Mouse (Mus musculus) heart, adult 2 months (tissue): ENCODE data around the gene E2f7. TPM values are rescaled to one million over a fixed set of nuclear protein-coding genes. Genes with fewer than 3 reads are reported as not detected.

Source experiments
- DNase-seq, 2 experiments: peaks; one replicate each; pipeline ENCODE4 v3.0.0; 2021
- H3K27ac ChIP-seq: fragments of 200-600 bp; 2 replicates; pipeline ENCODE4 v1.8.1; 2022
- H3K27me3 ChIP-seq: fragments of 200-500 bp; 2 replicates; pipeline ENCODE4 v1.6.1; 2012; ENCODE audit warnings: mild to moderate bottlenecking, low read length, inconsistent platforms, mixed read lengths; ENCODE audit not compliant: control insufficient read depth, insufficient read depth
- H3K36me3 ChIP-seq: fragments of 200-500 bp; 2 replicates; pipeline ENCODE4 v1.6.1; 2012; ENCODE audit warnings: low read length, inconsistent platforms; ENCODE audit not compliant: control insufficient read depth, insufficient read depth
- H3K4me1 ChIP-seq: fragments of 200-500 bp; 2 replicates; pipeline ENCODE4 v1.6.1; 2011; ENCODE audit warnings: low read length; ENCODE audit not compliant: control insufficient read depth, insufficient read depth
- H3K4me3 ChIP-seq: fragments of 200-600 bp; 2 replicates; pipeline ENCODE4 v1.8.1; 2022
- H3K79me2 ChIP-seq: fragments of 200-500 bp; replicated peaks from 2 replicates; pipeline ENCODE4 v1.6.1; 2012; ENCODE audit warnings: mild to moderate bottlenecking, inconsistent platforms, low read length, moderate library complexity, mixed read lengths; ENCODE audit not compliant: control insufficient read depth, insufficient read depth
- H3K9ac ChIP-seq: fragments of 200-500 bp; 2 replicates; pipeline ENCODE4 v1.6.1; 2012; ENCODE audit warnings: low read depth, mild to moderate bottlenecking, control low read depth, inconsistent platforms, low read length, mixed read lengths
- CTCF ChIP-seq: fragments of 200-600 bp; IDR thresholded peaks from 2 replicates; pipeline ENCODE4 v1.8.1; 2022; ENCODE audit warnings: antibody characterized with exemption, mild to moderate bottlenecking, moderate library complexity
- EP300 ChIP-seq: fragments of 200-500 bp; IDR thresholded peaks from 2 replicates; pipeline ENCODE4 v1.6.1; 2011; ENCODE audit warnings: low read depth, low read length, control low read depth; ENCODE audit not compliant: insufficient read depth
- POLR2A ChIP-seq: fragments of 200-500 bp; IDR thresholded peaks from 2 replicates; pipeline ENCODE4 v1.6.1; 2011; ENCODE audit warnings: mild to moderate bottlenecking, low read depth, low read length, control low read depth; ENCODE audit not compliant: insufficient read depth
- WGBS: fragments of 180-500 bp; shearing (Covaris S2); methylation state at CpG from one replicate; pipeline ENCODE4 v1.1.7; 2018; 5-methylcytosine and 5-hydroxymethylcytosine counted together
- intact Hi-C: fragments of 180-260 bp; cut with DNase I; formaldehyde crosslinking; loops from one replicate; pipeline ENCODE4 v1.15.1; 2025
- polyA plus RNA-seq: library from polyadenylated mRNA; depleted of rRNA; stranded (reverse); fragments of >200 nt; gene quantifications from 2 replicates; pipeline ENCODE4 v1.2.3, GENCODE M21; 2012
- total RNA-seq, 2 experiments: library from RNA; stranded (reverse); gene quantifications; 2 replicates each; pipeline ENCODE4 v1.2.3; 2021

E2f7 gene
- total and polyA plus RNA-seq, 3 experiments = 0.31 to 0.68 (median 0.59) TPM

DNA sequence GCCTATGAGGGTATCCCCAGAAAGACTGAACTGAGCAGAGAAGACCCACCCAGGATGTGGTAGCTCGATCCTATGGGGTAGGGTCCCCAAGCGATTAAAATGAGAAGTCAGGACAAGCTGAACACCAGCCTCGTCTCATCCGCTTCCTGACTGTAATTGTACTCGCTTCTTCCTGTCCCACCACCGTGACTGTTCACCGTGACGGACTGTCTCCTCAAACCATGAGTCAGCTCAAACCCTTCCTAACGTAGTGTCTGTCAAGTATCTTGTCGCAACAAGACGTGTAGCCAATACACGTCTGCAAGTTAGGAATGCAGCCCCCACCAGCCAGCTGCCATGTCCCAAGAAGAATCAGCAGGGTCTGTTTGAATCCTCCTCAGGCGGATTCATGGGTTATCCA is 18.2 kb downstream of the E2f7 start:
- H3K4me3 ChIP-seq = no peak overlapping the region
- no peak overlapping the region for H3K9ac ChIP-seq
- no peak for TF ChIP-seq CTCF
- TF ChIP-seq EP300 = no peak
- TF ChIP-seq POLR2A = no peak
- DNase-seq = no peak
- no peaks in the 10 kb centered on the region for H3K27me3 ChIP-seq
- H3K4me1 ChIP-seq = no peaks in the 10 kb centered on the region
- intact Hi-C loops = no loop called here
- no peak overlapping the region for H3K27ac ChIP-seq
- H3K36me3 ChIP-seq = no peaks in the 10 kb centered on the region
- H3K79me2 ChIP-seq = no peaks in the 10 kb centered on the region
- 93% methylated on average over 13 of the region's 13 CpGs for WGBS

GRCm38 (mm10) chr10:110769538-110769937 is 24.3 kb downstream of the E2f7 start:
- H3K27me3 ChIP-seq = no peaks in the 10 kb centered on the region
- H3K4me3 ChIP-seq = no peak overlapping the region
- no peak for DNase-seq
- H3K27ac ChIP-seq = no peak overlapping the region
- H3K9ac ChIP-seq = no peak overlapping the region
- 94% methylated on average over 10 of the region's 10 CpGs for WGBS
- TF ChIP-seq CTCF = no peak
- no peak for TF ChIP-seq EP300
- TF ChIP-seq POLR2A = no peak
- H3K79me2 ChIP-seq = no peaks in the 10 kb centered on the region
- H3K36me3 ChIP-seq = no peaks in the 10 kb centered on the region
- H3K4me1 ChIP-seq = no peaks in the 10 kb centered on the region
- intact Hi-C loops = no loop called here

DNA sequence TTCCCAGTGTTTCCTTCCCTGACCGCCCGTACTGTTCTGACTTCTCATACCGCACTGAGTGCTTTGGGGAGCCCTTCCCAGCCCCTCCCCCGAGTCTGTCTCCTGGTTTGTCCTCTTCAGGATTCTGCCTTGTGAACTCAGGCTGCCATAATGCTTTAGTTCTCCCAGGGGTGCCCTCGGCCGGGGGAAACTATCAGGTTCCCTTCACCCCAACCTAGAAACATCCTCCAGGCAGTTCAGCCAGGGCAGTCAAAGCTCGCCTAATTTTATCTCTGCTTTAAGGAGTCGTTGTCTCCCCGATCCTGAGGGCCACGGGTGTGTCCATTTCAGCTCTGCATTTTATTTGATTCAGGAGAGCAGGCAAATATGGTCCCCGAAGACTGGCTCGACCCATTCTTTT is 28.0 kb downstream of the E2f7 start:
- no peak for DNase-seq
- H3K9ac ChIP-seq = no peak overlapping the region
- H3K27ac ChIP-seq = no peak overlapping the region
- no peaks in the 10 kb centered on the region for H3K36me3 ChIP-seq
- no peak overlapping the region for H3K4me3 ChIP-seq
- no peaks in the 10 kb centered on the region for H3K4me1 ChIP-seq
- 86% methylated on average over 12 of the region's 12 CpGs for WGBS
- TF ChIP-seq CTCF (no peak), EP300 (no peak), POLR2A (no peak)
- H3K27me3 ChIP-seq = no peaks in the 10 kb centered on the region
- intact Hi-C loops = no loop called here
- no peaks in the 10 kb centered on the region for H3K79me2 ChIP-seq

DNA sequence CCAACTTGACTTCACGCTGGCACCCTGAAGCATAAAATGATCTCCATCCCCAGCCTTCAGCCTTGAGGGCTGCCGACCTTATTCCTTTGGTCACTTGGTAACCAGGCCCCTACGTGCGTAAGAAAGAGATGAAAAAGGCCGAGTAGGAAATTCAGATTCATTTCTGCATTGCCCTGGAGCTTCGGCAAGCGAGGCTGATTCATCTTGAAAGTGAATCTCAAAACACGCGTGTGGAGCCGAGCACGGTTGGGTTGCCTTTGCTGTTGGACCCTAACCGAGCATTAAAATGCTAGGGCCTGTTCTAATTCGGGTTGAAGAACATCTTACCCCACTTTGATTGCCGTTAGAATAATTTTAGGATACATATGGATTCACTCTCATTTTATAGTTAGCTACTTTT is 28.6 kb downstream of the E2f7 start:
- 95% methylated on average over 14 of the region's 14 CpGs for WGBS
- no peaks in the 10 kb centered on the region for H3K36me3 ChIP-seq
- H3K4me3 ChIP-seq = no peak overlapping the region
- H3K9ac ChIP-seq = no peak overlapping the region
- H3K27me3 ChIP-seq = no peaks in the 10 kb centered on the region
- intact Hi-C loops = no loop called here
- TF ChIP-seq CTCF = no peak
- no peak for TF ChIP-seq EP300
- no peak for TF ChIP-seq POLR2A
- no peak overlapping the region for H3K27ac ChIP-seq
- no peaks in the 10 kb centered on the region for H3K4me1 ChIP-seq
- DNase-seq = no peak
- H3K79me2 ChIP-seq = no peaks in the 10 kb centered on the region

DNA sequence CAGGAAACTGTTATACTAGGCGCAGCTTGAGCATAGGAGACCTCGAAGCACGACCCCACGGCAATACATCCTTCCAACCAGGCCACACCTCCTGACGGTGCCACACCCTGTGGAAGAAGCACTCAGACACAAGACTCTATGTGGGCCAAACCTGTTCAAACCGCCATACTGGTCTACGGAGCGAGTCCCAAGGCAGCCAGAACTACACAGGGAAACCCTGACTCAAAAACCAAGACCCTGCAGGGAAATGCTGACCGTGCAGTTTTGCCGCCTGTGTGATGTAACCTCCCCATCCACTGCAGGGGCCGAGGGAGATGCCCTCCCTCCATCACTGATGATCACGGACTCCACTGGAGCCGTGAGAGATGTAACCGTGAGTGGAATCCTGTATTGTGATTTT is 36.5 kb downstream of the E2f7 start:
- Histone ChIP-seq H3K27me3 (no peaks in the 10 kb centered on the region), H3K4me3 (no peak overlapping the region), H3K4me1 (no peaks in the 10 kb centered on the region), H3K27ac (no peak overlapping the region), H3K79me2 (no peaks in the 10 kb centered on the region), H3K36me3 (no peaks in the 10 kb centered on the region), H3K9ac (no peak overlapping the region)
- TF ChIP-seq EP300 = no peak
- no peak for TF ChIP-seq POLR2A
- TF ChIP-seq CTCF = no peak
- intact Hi-C loops = no loop called here
- peak in 1 of 2 experiments; percentile 8 for DNase-seq
- 92% methylated on average over 14 of the region's 14 CpGs for WGBS

GRCm38 (mm10) chr10:110782655-110783054 is 37.4 kb downstream of the E2f7 start:
- 77% methylated on average over 10 of the region's 10 CpGs for whole genome bisulfite sequencing
- DNase-seq = peak in 1 of 2 experiments; percentile 20
- intact Hi-C loops = no loop called here
- Histone ChIP-seq H3K27ac (no peak overlapping the region), H3K4me1 (0 out of 2 replicates have a peak, but pooled peaks cover 1% of the 10 kb centered on the region), H3K79me2 (no peaks in the 10 kb centered on the region), H3K27me3 (no peaks in the 10 kb centered on the region), H3K9ac (no peak overlapping the region), H3K36me3 (no peaks in the 10 kb centered on the region), H3K4me3 (no peak overlapping the region)
- no peak for TF ChIP-seq POLR2A
- no peak for TF ChIP-seq EP300
- TF ChIP-seq CTCF = peak; percentile 57
